Mouse (Mus musculus) adrenal gland, postnatal 36 days (tissue): Measurements from ENCODE around the gene Olfr1380. TPM values are rescaled to one million over a fixed set of nuclear protein-coding genes. Genes with fewer than 3 reads are reported as not detected.
"Not testable (repeated sequence)": the region's sequence is repeated elsewhere in the genome, so short reads cannot be mapped to it uniquely, and the experiment has no call there.

Experiments
- DNase-seq, 2 experiments: peaks; one replicate each; pipeline ENCODE4 v3.0.0; 2021; ENCODE audit warnings: mixed read lengths in 1 of 2
- long read RNA-seq, 2 experiments: library from polyadenylated mRNA; stranded (forward); transcript quantifications; one replicate each; pipeline ENCODE4 v2.0.0; 2021; ENCODE audit warnings: borderline sequencing depth in 2 of 2
- total RNA-seq, 2 experiments: library from RNA; stranded (reverse); gene quantifications; 2 replicates each; pipeline ENCODE4 v1.2.3; 2021

The Olfr1380 gene
- not detected for total RNA-seq
- long read RNA-seq, experiment 1: 0 reads
- long read RNA-seq, experiment 2: 0 reads

DNA sequence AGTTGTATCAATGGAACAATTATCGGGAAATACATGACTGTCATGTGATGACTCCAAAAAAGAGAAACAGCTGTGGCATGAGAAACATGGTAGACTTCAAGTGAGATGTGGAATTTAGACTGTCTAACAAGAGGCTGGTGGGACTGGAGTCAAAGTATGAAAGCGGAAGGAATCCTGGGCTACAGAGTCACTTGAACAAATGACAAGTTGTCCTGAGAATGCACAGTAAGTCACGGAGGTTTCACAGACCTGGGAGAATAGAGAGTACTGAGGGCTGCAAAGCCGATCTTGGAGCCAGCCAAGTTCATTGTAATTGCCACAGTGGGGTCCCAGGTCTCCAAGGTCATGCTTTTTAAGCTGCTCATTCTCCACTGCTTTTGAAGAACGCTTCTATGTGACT lies at the start of gene Olfr1380:
TSS of gene Olfr1380 (plus strand) at position 301 of the 400 bp plus-strand sequence.
- not testable (repeated sequence) for DNase-seq

DNA sequence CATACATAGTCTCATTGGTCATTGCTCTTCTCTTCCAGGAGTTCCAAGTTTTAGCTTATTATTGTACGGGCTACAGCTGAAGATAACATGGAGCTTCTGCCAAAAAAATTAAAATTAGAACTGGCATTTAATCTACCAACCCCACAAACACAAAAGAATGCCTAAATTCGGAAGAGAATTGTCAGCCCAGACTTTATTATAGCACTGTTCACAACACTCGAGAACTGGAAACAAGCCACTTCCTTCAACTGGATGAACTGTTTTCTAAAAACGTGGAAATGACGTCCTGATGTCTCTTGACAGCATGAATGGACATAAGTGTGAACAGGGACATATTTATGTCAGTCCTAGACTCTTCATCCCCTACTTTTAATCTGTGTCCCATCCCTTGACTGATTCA lies 38.6 kb upstream of the Olfr1380 start:
- DNase-seq: no peak

DNA sequence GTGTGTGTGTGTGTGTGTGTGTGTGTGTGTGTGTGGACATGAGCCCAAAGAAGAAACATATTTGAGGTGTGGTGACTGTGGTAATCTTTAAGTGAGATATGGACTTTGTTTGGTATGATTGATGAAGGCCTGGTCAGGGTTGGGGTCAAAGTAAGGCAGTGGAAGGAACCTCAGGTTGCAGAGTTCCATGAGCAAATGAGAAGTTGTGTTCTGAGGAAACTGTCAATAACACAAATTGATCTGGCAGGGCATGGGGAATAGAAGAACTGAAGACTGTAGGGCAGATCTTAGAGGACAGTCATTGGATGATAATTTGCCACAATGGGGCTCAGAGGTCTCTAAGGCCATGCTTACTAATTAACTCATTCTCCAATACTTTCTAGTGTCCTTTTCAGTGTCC lies 37.3 kb upstream of the Olfr1380 start, which contains the start of gene Olfr1383:
TSS of gene Olfr1383 (plus strand) at position 301 of the 400 bp plus-strand sequence.
- DNase-seq: no peak

DNA sequence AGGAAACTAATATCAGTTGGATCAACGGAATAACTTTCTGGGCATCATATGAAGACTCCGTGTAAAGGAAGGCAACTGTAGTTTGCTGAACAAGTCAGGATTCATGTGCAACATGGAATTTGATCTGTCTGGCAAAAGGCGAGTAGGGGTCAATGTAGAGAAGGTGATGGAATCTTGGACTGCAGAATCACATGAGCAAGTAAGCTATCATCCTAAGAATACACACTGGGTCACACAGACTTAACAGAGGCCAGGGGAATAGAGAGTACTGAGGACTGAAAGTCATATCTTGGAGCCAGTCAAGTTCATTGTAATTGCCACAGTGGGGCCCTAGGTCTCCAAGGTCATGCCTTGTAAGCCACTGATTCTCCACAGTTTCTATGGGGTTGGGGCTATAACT lies 28.7 kb upstream of the Olfr1380 start, which contains the start of gene Olfr1382:
TSS of gene Olfr1382 (plus strand) at position 301 of the 400 bp plus-strand sequence.
- DNase-seq: no peak

DNA sequence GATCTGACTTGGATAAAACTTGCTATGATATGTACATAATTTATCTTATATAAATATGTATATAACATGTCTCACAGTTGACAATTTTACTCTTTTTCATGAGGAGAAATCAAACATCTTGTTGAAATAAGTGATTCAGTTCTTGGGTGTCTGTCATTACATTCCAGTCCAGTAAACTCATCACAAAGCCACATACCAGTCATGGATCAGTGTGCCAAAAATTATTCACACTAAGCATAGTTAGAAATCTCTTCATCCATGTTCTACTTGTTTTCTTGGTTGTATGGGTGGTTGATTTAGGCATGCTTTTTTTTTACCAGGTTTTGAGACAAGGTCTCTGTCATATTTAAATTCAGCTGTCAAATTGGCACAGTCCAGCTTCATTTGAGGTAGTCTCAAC lies 23.9 kb upstream of the Olfr1380 start:
- DNase-seq: no peak

DNA sequence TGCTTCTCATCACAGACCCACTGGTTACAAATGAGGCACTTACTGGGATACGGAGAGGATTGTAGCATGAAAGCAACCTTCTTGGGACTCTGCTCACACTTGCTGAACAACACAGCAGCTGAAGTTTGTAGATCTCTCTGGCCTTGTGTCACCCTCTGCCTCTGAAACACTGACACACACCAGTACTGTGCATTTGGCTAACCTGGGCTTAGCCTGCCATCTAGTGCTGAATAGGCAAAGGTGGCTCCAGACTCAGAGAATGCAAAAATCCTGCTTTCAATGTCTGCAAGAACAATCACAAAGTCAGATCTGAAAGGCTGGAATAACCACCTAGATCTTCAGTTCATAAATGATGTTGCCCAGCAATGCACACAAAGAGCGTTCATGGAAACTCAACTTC lies 20.0 kb upstream of the Olfr1380 start:
- peak in 1 of 2 experiments; percentile 20 for DNase-seq

DNA sequence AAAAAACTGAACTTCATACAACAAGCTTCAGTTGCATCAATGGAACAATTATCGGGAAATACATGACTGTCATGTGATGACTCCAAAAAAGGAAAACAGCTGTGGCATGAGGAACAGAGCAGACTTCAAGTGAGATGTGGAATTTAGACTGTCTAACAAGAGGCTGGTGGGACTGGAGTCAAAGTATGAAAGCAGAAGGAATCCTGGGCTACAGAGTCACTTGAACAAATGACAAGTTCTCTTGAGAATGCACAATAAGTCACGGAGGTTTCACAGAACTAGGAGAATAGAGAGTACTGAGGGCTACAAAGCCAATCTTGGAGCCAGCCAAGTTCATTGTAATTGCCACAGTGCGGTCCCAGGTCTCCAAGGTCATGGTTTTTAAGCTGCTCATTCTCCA lies 13.5 kb upstream of the Olfr1380 start, which contains the start of gene Olfr1381:
TSS of gene Olfr1381 (plus strand) at position 301 of the 400 bp plus-strand sequence.
- not testable (repeated sequence) for DNase-seq

DNA sequence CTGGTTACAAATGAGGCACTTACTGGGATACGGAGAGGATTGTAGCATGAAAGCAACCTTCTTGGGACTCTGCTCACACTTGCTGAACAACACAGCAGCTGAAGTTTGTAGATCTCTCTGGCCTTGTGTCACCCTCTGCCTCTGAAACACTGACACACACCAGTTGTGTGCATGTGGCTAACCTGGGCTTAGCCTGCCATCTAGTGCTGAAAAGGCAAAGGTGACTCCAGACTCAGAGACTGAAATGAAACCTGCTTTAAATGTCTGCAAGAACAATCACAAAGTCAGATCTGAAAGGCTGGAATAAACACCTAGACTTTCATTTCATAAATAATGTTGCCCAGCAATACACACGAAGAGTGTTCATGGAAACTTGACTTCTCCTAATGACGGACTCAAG lies 2.6 kb upstream of the Olfr1380 start:
- DNase-seq: peak in 1 of 2 experiments; percentile 8

DNA sequence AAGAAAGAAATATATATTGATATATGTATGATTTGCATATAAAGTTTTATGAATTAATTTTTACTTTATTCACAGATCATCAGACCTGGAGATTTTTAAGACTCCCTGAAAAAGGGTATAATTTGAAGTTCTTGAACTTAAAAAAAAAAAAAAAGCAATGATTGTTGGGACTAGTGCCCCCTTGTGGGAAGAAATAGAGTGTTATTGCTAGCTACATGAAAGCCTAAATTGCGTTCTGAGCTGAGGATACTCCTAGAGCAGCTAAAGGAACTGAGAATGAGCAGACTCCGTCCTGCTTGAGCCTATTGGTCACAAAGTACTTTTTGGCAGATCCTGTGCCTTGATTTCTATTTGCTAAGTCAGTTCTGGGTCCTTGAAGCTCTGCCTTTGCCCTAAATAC lies 18.4 kb downstream of the Olfr1380 start:
- DNase-seq: not testable (repeated sequence)

DNA sequence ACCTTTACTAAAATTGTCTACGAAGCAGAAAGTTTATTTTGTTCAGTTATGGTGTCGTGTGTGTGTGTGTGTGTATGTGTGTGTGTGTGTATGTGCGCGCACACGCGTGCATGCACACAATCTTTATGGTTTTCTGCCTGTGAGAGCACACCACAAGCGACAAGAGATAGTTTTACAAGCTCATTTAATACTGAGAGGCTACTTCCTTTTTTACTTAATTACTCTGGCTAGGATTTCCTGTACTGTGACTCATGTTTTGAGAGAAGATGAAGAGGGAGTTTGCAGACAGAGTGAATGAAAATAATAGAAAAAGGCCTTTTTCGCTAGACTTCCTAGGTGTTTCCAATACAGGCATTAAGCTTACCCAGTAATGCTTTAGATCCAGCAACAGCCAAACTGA lies 23.8 kb downstream of the Olfr1380 start:
- not testable (repeated sequence) for DNase-seq

DNA sequence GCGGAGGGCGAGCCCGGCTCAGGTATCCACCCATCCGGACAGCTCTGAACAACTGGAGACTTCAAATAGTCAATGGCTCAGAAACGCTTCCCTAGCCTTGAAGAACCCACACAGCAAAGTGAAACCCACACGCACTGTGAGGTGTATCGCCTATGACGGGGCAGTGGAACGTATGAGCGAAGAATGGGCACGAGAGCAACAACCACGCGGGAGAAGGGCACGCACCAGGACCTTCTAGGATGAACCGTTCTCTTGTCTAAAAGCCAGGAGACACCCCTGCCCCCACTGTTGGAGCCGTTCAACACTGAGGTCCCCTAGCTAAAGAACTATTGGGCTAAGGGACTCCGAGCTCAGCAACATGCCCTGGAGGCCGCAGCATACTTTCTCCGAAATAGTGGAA lies 33.5 kb downstream of the Olfr1380 start:
- DNase-seq: no peak

DNA sequence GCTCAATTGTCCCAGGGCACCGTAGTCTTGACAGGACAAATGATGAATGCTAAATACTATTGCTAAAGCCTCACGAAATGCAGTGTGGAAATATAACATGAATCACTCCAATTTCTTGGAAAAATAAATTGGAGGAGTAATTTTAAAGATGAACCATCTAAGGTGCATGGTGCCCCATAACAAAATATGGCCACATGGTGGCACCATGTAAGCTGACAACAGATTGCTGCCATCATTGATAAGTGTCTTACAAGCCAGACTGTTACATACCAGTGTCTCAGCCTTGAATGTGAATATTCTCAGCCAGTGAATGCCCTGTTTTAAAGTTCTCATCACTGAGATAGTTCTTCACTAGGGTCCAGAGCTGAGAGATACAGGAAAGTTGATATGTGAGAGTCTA lies 40.5 kb downstream of the Olfr1380 start:
- DNase-seq: not testable (repeated sequence)

DNA sequence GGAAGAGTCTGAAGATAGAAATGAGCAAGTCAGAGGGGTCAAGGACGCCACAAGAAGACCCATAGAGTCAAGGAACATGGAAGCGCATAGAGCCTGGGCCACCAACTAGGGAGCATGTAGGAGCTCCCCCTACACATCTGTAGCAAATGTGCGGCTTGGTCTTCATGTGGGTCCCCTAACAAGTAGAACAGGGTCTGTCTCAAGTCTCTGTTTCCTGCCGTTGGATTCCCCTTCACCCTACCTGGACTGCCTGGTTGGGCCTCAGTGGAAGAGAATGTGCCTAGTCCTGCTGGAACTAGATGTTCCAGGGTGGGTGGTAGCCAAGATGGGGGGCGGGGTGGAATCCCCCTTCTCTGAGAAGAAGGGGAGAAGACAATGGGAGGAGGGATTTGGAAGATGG lies 51.6 kb downstream of the Olfr1380 start:
- DNase-seq: not testable (repeated sequence)

DNA sequence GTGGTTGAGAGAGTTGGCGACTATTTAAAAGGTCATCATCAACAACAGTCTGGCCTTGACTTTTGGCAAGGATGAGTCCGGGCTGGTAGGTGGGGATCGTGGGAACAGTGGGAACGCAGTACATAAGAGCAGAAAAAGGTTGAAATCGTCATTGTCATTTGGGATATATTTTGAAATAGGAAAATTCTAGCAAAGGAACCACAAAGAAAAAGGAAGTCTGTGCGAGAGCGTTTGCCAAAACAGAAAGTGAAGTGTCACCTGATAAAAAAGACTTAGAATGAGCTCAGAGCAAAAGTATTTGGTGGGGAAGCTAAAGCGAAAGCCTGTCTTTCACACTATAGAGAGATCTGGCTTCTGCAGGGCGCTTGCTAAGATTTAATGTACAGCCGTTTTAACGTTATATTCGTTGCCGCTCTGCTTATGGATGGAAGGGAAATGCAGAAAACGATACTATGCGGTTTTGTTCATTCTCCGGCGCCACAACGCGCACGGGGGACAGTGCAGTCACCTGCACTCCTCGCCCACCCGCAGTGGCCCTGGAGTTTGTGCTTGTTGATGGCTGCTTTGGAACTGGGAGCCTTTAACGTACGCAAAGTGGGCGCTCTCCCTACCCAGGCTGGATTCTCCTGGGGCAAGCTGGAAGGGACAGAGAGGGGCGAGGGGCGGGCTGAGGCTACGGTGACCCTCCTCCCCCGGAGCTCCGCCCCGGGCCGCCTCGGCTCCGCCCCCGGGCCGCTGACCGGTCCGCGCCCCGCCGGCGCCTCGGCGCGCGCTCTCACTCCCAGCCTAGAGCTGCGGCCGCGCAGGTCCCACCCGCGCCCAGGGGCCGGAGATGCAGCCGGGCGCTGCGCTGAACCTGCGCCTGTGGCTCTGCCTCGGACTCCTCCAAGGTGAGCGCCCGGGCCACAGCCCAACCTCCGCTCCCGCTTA lies 52.5 kb downstream of the Olfr1380 start, which contains the start of gene Flt4:
TSS of gene Flt4 (plus strand) at position 326 of the 930 bp plus-strand sequence.
- peak; percentile 61 to 72 for DNase-seq

DNA sequence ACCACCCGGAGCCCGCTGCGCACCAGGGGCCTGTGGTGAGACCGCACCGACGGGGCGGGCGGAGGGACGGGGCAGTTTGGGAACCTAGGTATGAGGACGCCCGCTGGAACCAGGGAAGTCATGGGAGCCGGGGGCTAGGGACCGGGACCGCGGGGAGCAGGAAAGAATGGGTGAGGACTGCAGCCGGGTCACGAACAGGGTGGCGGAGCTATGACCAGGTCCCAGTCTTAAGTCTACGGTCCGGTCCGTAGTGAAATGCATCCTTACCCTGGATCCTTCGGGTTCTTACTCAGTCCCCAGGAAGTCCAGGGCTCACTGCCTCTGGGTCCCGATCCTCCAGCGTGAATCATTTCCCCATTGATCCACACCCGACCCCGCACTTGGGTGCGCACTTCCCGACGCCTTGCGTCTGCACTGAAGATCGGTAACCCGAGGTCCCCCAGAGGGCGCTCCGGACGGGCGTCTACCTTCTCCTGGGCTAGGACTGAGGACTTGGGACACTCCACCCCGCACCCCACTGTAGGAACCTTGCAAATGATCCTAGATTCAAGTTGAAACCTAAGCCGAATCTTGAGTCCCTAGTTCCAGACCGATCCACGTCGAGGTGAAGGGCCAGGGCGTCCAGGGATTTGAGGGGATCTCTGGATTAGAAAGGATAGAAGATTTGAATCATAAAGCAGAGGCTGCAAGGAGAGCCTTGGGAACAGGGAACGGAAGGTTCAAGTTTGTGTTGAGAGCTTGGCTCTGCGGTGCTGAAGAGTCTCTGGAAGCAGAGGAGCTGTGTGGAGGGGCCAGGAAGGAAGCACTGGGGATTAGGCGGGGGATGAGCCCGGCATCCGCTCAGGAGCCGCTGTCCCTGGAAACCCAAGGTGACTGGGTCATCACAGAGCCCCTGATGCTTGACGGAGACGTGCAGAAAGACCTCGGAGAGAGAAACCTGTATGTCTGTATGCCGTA lies 53.5 kb downstream of the Olfr1380 start:
- DNase-seq: peak; percentile 51 to 68

DNA sequence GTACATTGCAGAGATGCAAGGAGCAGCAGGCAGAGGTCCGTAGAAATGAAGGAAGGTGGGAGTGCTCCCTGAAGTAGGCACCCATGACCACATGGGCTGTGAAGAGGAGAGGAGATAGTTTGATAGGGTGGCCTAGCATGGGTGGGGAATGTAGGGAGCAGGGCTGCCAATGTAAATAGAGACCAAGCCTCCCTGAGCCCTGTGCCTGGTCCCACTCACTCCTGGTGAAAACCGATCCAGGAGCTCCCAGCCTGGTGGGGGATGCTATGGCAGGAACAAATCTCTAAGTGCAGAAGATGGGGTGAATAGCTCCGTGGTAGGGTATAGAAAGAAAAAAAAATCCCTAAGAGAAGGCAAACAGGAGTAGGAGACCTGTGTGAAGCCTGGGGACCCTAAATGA lies 54.7 kb downstream of the Olfr1380 start:
- not testable (repeated sequence) for DNase-seq

DNA sequence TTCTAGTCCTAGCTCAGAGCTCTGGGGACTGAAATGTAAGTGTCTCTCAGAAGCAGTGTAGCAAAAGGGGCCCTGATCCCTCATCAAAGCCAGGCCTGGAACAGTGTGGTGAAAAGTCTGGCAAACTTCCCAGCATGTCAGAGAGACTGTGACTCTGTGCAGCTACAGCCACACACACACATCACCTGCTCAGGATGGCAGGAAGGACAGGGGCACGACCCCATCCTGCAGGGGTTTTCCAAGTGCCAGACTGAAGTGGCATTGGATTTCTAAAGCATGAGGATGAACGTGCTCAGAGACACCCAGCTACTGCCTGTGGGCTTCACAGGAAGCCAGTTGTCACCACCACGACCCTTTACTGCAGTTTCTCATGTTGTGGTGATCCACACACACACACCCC lies 55.5 kb downstream of the Olfr1380 start:
- DNase-seq: no peak

DNA sequence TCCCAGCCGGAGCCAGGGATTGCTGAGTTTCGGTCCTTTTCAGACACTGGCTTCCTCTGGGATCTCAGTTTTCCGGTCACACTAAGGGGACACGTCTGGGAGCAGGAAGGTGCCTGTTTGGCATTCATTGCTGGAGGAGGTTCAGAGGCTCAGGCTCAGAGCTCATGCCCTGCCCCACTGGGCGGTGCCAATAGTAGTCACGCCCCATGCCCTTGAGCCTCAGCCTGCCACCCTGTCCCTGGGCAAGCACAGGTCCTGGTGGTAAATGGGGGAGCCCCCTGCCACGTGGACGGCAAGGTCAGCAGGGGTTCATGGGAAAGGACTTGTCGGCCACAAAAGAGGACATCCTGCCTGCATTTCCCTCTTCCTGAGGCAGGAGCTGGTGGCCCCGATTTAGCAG lies 56.7 kb downstream of the Olfr1380 start:
- peak; percentile 61 to 71 for DNase-seq
